Mouse (Mus musculus) forebrain, embryonic 14.5 days (tissue): ENCODE results near the gene Spon1. TPM values are rescaled to one million over a fixed set of nuclear protein-coding genes. Genes with fewer than 3 reads are reported as not detected.

Experiments used
- ATAC-seq: fragments of 200-750 bp; cut with Nextera tagmentation; 2 replicates; pipeline ENCODE4 v1.8.0; 2017; ENCODE audit warnings: mild to moderate bottlenecking, moderate library complexity
- DNase-seq: peaks from one replicate; pipeline ENCODE4 v3.0.0-alpha.2; 2015; ENCODE audit warnings: low spot score
- H3K27ac ChIP-seq: fragments of 300-500 bp; sonication (generic); 2 replicates; pipeline ENCODE4 v1.5.1; 2014; ENCODE audit warnings: low read depth, mild to moderate bottlenecking, control low read depth, low read length, moderate library complexity
- H3K27me3 ChIP-seq: fragments of 300-500 bp; sonication (generic); replicated peaks from 2 replicates; pipeline ENCODE4 v1.6.1; 2014; ENCODE audit warnings: low read length, control low read depth, mixed read lengths; ENCODE audit not compliant: control insufficient read depth, insufficient read depth
- H3K36me3 ChIP-seq: fragments of 300-500 bp; sonication (generic); 2 replicates; pipeline ENCODE4 v1.6.1; 2014; ENCODE audit warnings: low read length, control low read depth; ENCODE audit not compliant: control insufficient read depth, insufficient read depth
- H3K4me1 ChIP-seq: fragments of 300-500 bp; sonication (generic); 2 replicates; pipeline ENCODE4 v1.6.1; 2014; ENCODE audit warnings: antibody characterized with exemption, low read length, control low read depth; ENCODE audit not compliant: control insufficient read depth, insufficient read depth
- H3K4me2 ChIP-seq: fragments of 300-500 bp; sonication (generic); 2 replicates; pipeline ENCODE4 v1.6.1; 2014; ENCODE audit warnings: mild to moderate bottlenecking, control low read depth, low read length
- H3K4me3 ChIP-seq: fragments of 300-500 bp; sonication (generic); 2 replicates; pipeline ENCODE4 v1.5.1; 2014; ENCODE audit warnings: low read depth, low read length, control low read depth
- H3K9ac ChIP-seq: fragments of 300-500 bp; sonication (generic); 2 replicates; pipeline ENCODE4 v1.6.1; 2014; ENCODE audit warnings: mild to moderate bottlenecking, low read length, control low read depth, moderate library complexity
- H3K9me3 ChIP-seq: fragments of 300-500 bp; sonication (generic); replicated peaks from 2 replicates; pipeline ENCODE4 v1.6.1; 2016; ENCODE audit warnings: low read length, control low read depth, mixed read lengths; ENCODE audit not compliant: control insufficient read depth
- WGBS: fragments of 180-500 bp; shearing (Covaris S2); extraction: QIAGEN DNeasy Blood & Tissue Kit; methylation state at CpG from one replicate; pipeline ENCODE4 v1.1.7; 2014; 5-methylcytosine and 5-hydroxymethylcytosine counted together
- polyA plus RNA-seq: library from polyadenylated mRNA; unstranded; fragments of >200 nt; fragmentation: Nextera tagmentation; extraction: Ambion mirVana; gene quantifications from 2 replicates; pipeline ENCODE4 v1.2.1, GENCODE M21; 2014

The Spon1 gene
- polyA plus RNA-seq, 1 experiment from 2014 or later, result 10.4 TPM

- WGBS, result 89% methylated on average over 3 of the region's 3 CpGs
- H3K9ac ChIP-seq, result no peak overlapping the region
Observed at GRCm38 (mm10) chr7:114090231-114090630, 324.4 kb downstream of the Spon1 start.

GRCm38 (mm10) chr7:114090892-114091545 lies 325.2 kb downstream of the Spon1 start:
- Histone ChIP-seq H3K27ac (no peak overlapping the region), H3K9ac (no peak overlapping the region), H3K4me1 (peaks cover 5% of the 10 kb centered on the region; the same call in 1 of the 2 replicates), H3K4me3 (no peak overlapping the region), H3K9me3 (no peaks in the 10 kb centered on the region), H3K36me3 (no peaks in the 10 kb centered on the region), H3K4me2 (no peak overlapping the region), H3K27me3 (no peaks in the 10 kb centered on the region)
- DNase-seq (no peak), ATAC-seq (no peak)
- 75% methylated on average over 10 of the region's 10 CpGs for WGBS

More at GRCm38 (mm10) chr7:114090231-114090630, 324.4 kb downstream of the Spon1 start:
- Histone ChIP-seq H3K27me3 (no peaks in the 10 kb centered on the region), H3K36me3 (no peaks in the 10 kb centered on the region), H3K4me1 (peaks cover 5% of the 10 kb centered on the region; the same call in 1 of the 2 replicates), H3K4me3 (no peak overlapping the region), H3K9me3 (no peaks in the 10 kb centered on the region), H3K4me2 (no peak overlapping the region), H3K27ac (no peak overlapping the region)
- DNase-seq (no peak), ATAC-seq (no peak)
